Mouse (Mus musculus) cortical plate, adult 2 months (tissue): ENCODE measurements around the gene Cacna1f.

ENCODE experiments used
- CTCF ChIP-seq: fragments of 200-500 bp; IDR thresholded peaks from 2 replicates; pipeline ENCODE4 v1.5.1; 2011; ENCODE audit warnings: mild to moderate bottlenecking, control low read depth, low read length; ENCODE audit not compliant: insufficient read depth; ENCODE audit errors: extremely low read depth
- POLR2A ChIP-seq: fragments of 200-500 bp; IDR thresholded peaks from 2 replicates; pipeline ENCODE4 v1.6.1; 2011; ENCODE audit warnings: mild to moderate bottlenecking, low read length, control low read depth; ENCODE audit not compliant: insufficient read depth; ENCODE audit errors: extremely low read depth

- TF ChIP-seq POLR2A (no peak), CTCF (no peak)
These were observed 41.9 kb downstream of the Cacna1f start for GRCm38 (mm10) chrX:7648671-7649304.
